Mouse (Mus musculus): Measurements from ENCODE around the gene Teddm1b. TPM values are rescaled to one million over a fixed set of nuclear protein-coding genes. Genes with fewer than 3 reads are reported as not detected.

Gene Teddm1b
- polyA plus RNA-seq, 1 experiment from 2014 or later = 0.07 TPM

GRCm38 (mm10) chr1:153910423-153910822 lies 36.3 kb downstream of the Teddm1b start:
- H3K4me2 ChIP-seq (ENCODE audit: low read depth, low read length) = no peak overlapping the region
- no peaks in the 10 kb centered on the region for H3K27me3 ChIP-seq (replicated peaks; ENCODE audit: control insufficient read depth, insufficient read depth, low read length)
- WGBS = 85% methylated on average over 5 of the region's 5 CpGs
- peaks cover 8% of the 10 kb centered on the region for H3K36me3 ChIP-seq (ENCODE audit: control insufficient read depth, insufficient read depth, low read length)
- no peaks in the 10 kb centered on the region for H3K4me1 ChIP-seq (ENCODE audit: control insufficient read depth, insufficient read depth, low read length)
- H3K4me3 ChIP-seq (ENCODE audit: low read length) = no peak overlapping the region
- H3K9ac ChIP-seq (ENCODE audit: low read depth, low read length) = no peak overlapping the region
- ATAC-seq = no peak
- no peaks in the 10 kb centered on the region for H3K9me3 ChIP-seq (ENCODE audit: control insufficient read depth, low read length)
- H3K27ac ChIP-seq (ENCODE audit: low read length) = no peak overlapping the region

- Histone ChIP-seq H3K4me2 (ENCODE audit: low read depth, low read length) (no peak overlapping the region), H3K36me3 (ENCODE audit: control insufficient read depth, insufficient read depth, low read length) (peaks cover 8% of the 10 kb centered on the region), H3K9me3 (ENCODE audit: control insufficient read depth, low read length) (no peaks in the 10 kb centered on the region), H3K9ac (ENCODE audit: low read depth, low read length) (no peak overlapping the region), H3K4me3 (ENCODE audit: low read length) (no peak overlapping the region), H3K27ac (ENCODE audit: low read length) (no peak overlapping the region), H3K4me1 (ENCODE audit: control insufficient read depth, insufficient read depth, low read length) (no peaks in the 10 kb centered on the region), H3K27me3 (replicated peaks; ENCODE audit: control insufficient read depth, insufficient read depth, low read length) (no peaks in the 10 kb centered on the region)
- ATAC-seq = no peak
- 76% methylated on average over 6 of the region's 6 CpGs for WGBS
These were observed 37.2 kb downstream of the Teddm1b start for GRCm38 (mm10) chr1:153911276-153911795.

GRCm38 (mm10) chr1:153913869-153914268 lies 39.7 kb downstream of the Teddm1b start:
- Histone ChIP-seq H3K9ac (ENCODE audit: low read depth, low read length) (no peak overlapping the region), H3K27me3 (replicated peaks; ENCODE audit: control insufficient read depth, insufficient read depth, low read length) (no peaks in the 10 kb centered on the region), H3K9me3 (ENCODE audit: control insufficient read depth, low read length) (no peaks in the 10 kb centered on the region), H3K4me1 (ENCODE audit: control insufficient read depth, insufficient read depth, low read length) (no peaks in the 10 kb centered on the region), H3K27ac (ENCODE audit: low read length) (no peak overlapping the region), H3K4me2 (ENCODE audit: low read depth, low read length) (no peak overlapping the region), H3K4me3 (ENCODE audit: low read length) (no peak overlapping the region), H3K36me3 (ENCODE audit: control insufficient read depth, insufficient read depth, low read length) (peaks cover 3% of the 10 kb centered on the region; the same call in 1 of the 2 replicates)
- WGBS = 75% methylated on average over 3 of the region's 3 CpGs
- ATAC-seq = no peak

DNA sequence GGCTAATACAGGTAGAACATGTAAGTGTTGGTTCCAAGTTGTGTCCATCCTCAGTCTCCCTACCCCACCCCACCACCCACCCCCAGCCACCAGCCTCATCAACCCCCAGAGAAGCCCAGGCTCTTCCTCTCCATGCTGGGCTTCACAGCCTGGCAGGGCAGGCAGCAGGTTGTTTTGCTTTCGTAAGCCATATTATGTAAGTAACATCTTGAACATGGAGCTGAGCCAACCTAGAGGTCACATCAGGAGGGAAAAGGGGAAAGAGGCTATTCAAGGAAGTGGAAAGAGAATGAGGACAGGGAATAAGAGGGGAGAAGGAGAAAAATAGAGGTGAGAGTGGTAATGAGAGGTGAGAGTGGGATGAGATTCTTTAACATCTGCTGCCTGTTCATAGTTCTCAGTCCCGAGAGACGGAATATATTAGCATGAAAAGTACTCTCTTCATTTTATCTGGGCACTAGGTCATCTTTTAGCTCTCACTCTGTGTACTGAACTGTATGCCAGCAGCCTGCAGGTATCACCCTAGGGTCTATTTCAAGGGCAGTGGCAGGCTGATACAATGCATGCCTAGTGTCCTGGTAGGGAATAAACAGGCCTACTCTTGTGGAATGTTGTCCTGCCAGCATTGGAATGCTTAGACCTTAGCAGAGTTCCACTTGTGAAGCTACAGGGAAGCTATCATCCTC lies 44.5 kb downstream of the Teddm1b start:
- H3K9ac ChIP-seq (ENCODE audit: low read depth, low read length) = no peak overlapping the region
- no peaks in the 10 kb centered on the region for H3K36me3 ChIP-seq (ENCODE audit: control insufficient read depth, insufficient read depth, low read length)
- 79% methylated on average over 3 of the region's 3 CpGs for WGBS
- no peak overlapping the region for H3K27ac ChIP-seq (ENCODE audit: low read length)
- no peaks in the 10 kb centered on the region for H3K4me1 ChIP-seq (ENCODE audit: control insufficient read depth, insufficient read depth, low read length)
- no peaks in the 10 kb centered on the region for H3K27me3 ChIP-seq (replicated peaks; ENCODE audit: control insufficient read depth, insufficient read depth, low read length)
- no peak for ATAC-seq
- no peak overlapping the region for H3K4me2 ChIP-seq (ENCODE audit: low read depth, low read length)
- H3K9me3 ChIP-seq (ENCODE audit: control insufficient read depth, low read length) = no peaks in the 10 kb centered on the region
- H3K4me3 ChIP-seq (ENCODE audit: low read length) = no peak overlapping the region

DNA sequence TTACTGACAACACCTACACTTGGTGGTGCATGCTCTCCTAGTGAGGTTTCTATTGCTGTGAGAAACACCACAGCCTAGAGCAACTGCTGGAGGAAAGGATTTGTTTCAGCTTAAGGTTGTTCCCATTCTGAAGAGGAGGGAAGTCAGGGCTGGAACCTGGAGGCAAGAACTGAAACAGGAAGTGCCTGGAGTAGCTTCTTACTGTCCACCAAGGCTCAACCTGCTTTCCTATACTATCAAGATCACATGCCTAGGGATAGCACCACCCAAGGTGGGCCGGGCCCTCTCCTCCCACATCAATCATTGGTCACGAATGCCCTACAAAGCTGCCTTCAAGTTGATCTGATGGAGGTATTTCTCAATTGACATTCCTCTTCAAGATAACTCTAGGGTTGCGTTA lies 47.5 kb downstream of the Teddm1b start:
- Histone ChIP-seq H3K4me1 (ENCODE audit: control insufficient read depth, insufficient read depth, low read length) (no peaks in the 10 kb centered on the region), H3K4me2 (ENCODE audit: low read depth, low read length) (no peak overlapping the region), H3K9me3 (ENCODE audit: control insufficient read depth, low read length) (no peaks in the 10 kb centered on the region), H3K4me3 (ENCODE audit: low read length) (no peak overlapping the region), H3K36me3 (ENCODE audit: control insufficient read depth, insufficient read depth, low read length) (no peaks in the 10 kb centered on the region), H3K27ac (ENCODE audit: low read length) (no peak overlapping the region), H3K9ac (ENCODE audit: low read depth, low read length) (no peak overlapping the region), H3K27me3 (replicated peaks; ENCODE audit: control insufficient read depth, insufficient read depth, low read length) (no peaks in the 10 kb centered on the region)
- ATAC-seq = no peak
- WGBS = 92% methylated on average over 3 of the region's 3 CpGs

DNA sequence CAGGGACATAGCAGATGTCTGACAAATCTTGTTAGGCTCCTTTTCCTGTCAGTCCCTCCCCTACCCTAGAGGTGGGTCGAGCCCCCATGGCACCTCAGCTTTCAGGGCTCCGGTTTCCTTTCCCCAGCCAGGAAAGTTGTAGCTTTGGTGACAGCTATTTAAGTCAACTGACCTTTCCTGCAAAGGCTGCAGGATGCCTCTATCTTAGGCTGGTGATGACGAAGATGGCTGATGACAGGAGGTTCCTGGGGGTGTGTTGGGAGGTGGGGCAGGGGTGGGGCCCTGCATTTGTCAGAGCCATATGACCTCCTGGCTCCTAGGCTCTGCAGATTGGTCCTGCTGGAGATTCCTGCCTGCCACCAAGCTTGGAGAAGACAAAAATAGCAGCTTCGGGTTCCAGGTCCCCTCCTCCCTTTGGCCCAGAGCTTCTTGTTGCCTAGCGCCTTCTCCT lies 48.5 kb downstream of the Teddm1b start:
- no peak for ATAC-seq
- Histone ChIP-seq H3K9me3 (ENCODE audit: control insufficient read depth, low read length) (no peaks in the 10 kb centered on the region), H3K4me1 (ENCODE audit: control insufficient read depth, insufficient read depth, low read length) (no peaks in the 10 kb centered on the region), H3K9ac (ENCODE audit: low read depth, low read length) (no peak overlapping the region), H3K4me3 (ENCODE audit: low read length) (no peak overlapping the region), H3K27me3 (replicated peaks; ENCODE audit: control insufficient read depth, insufficient read depth, low read length) (no peaks in the 10 kb centered on the region), H3K4me2 (ENCODE audit: low read depth, low read length) (no peak overlapping the region), H3K27ac (ENCODE audit: low read length) (no peak overlapping the region), H3K36me3 (ENCODE audit: control insufficient read depth, insufficient read depth, low read length) (no peaks in the 10 kb centered on the region)
- WGBS = 47% methylated on average over 5 of the region's 5 CpGs

GRCm38 (mm10) chr1:153924395-153925385 lies 50.5 kb downstream of the Teddm1b start:
- no peaks in the 10 kb centered on the region for H3K27me3 ChIP-seq (replicated peaks; ENCODE audit: control insufficient read depth, insufficient read depth, low read length)
- H3K9ac ChIP-seq (ENCODE audit: low read depth, low read length) = no peak overlapping the region
- no peak overlapping the region for H3K4me2 ChIP-seq (ENCODE audit: low read depth, low read length)
- H3K27ac ChIP-seq (ENCODE audit: low read length) = no peak overlapping the region
- H3K9me3 ChIP-seq (ENCODE audit: control insufficient read depth, low read length) = no peaks in the 10 kb centered on the region
- peak; percentile 59 for ATAC-seq
- H3K4me3 ChIP-seq (ENCODE audit: low read length) = no peak overlapping the region
- 64% methylated on average over 6 of the region's 6 CpGs for WGBS
- H3K4me1 ChIP-seq (ENCODE audit: control insufficient read depth, insufficient read depth, low read length) = no peaks in the 10 kb centered on the region
- no peaks in the 10 kb centered on the region for H3K36me3 ChIP-seq (ENCODE audit: control insufficient read depth, insufficient read depth, low read length)
